Mouse (Mus musculus) heart, postnatal 0 days (tissue): ENCODE results near the gene Asphd2.

ENCODE experiments used
- CTCF ChIP-seq: IDR thresholded peaks from 2 replicates; pipeline ENCODE4 v1.5.1; 2016; ENCODE audit warnings: antibody characterized with exemption, control low read depth, low read depth
- EP300 ChIP-seq: IDR thresholded peaks from 2 replicates; pipeline ENCODE4 v1.6.1; 2016; ENCODE audit warnings: antibody characterized with exemption, low read depth

GRCm38 (mm10) chr5:112360077-112360476 is 34.6 kb downstream of the Asphd2 start:
- TF ChIP-seq CTCF (no peak), EP300 (no peak)
